Mouse (Mus musculus) liver, adult 2 months (tissue): ENCODE data around the gene Myh14.

Experiments
- CTCF ChIP-seq: fragments of 200-500 bp; IDR thresholded peaks from 2 replicates; pipeline ENCODE4 v1.5.1; 2011; ENCODE audit warnings: low read depth, low read length, control low read depth
- POLR2A ChIP-seq: fragments of 200-500 bp; IDR thresholded peaks from 2 replicates; pipeline ENCODE4 v1.6.1; 2011; ENCODE audit warnings: low read length, control low read depth; ENCODE audit not compliant: insufficient read depth; ENCODE audit errors: extremely low read depth

GRCm38 (mm10) chr7:44683656-44684055 is 13.0 kb upstream of the Myh14 start:
- TF ChIP-seq CTCF, result no peak
- no peak for TF ChIP-seq POLR2A
